Mouse (Mus musculus) bone marrow macrophage, adult 2 months (primary cell): Measurements from ENCODE around the gene Gm7879.

Source experiments
- CTCF ChIP-seq: IDR thresholded peaks from 2 replicates; pipeline ENCODE4 v1.5.1; 2012; ENCODE audit warnings: low read depth, mild to moderate bottlenecking, low read length, moderate library complexity
- POLR2A ChIP-seq: IDR thresholded peaks from 2 replicates; pipeline ENCODE4 v1.6.1; 2012; ENCODE audit warnings: mild to moderate bottlenecking, low read depth, low read length, borderline replicate concordance

GRCm38 (mm10) chr5:43910006-43910405, 2.9 kb upstream of the Gm7879 start:
- TF ChIP-seq POLR2A, result no peak
- TF ChIP-seq CTCF, result no peak
